10 mouse cellular contexts compared by ENCODE assay signal in genomic region chr8:77367091-77367490, GRCm38 (mm10).
A peak's percentile ranks its signal among the peaks of the same experiment; 100 is the strongest.
DNase-seq lines count a peak whose midpoint lies in the region; ATAC-seq and TF ChIP-seq lines count a peak whose summit lies in the region.
"Had no signal": no experiment of that assay in that cellular context is flagged by ENCODE, and none has a peak within 500 bp of the region (broad histone marks: within the 10 kb centered on the region; RNA-seq: fewer than 3 reads in every experiment).

No protein-coding gene starts in this region.

- WGBS in liver, embryonic 14.5 days (ENCODE audit: insufficient replicate concordance) = 52% methylated on average over 3 of the region's 3 CpGs
- WGBS in liver, embryonic 12.5 days (ENCODE audit: insufficient replicate concordance) = 46% methylated on average over 3 of the region's 3 CpGs
- WGBS in stomach, embryonic 14.5 days = 54% methylated on average over 3 of the region's 3 CpGs

- H3K4me3 ChIP-seq in liver, embryonic 14.5 days (ENCODE audit: insufficient read depth in 1 of 2, low read depth in 2 of 2, low read length in 2 of 2) = no peak overlapping the region
- H3K4me3 ChIP-seq in liver, embryonic 12.5 days = no peak overlapping the region
- H3K4me3 ChIP-seq in stomach, embryonic 14.5 days (ENCODE audit: low read depth, low read length) = no peak overlapping the region
- H3K4me3 ChIP-seq: embryonic facial prominence, embryonic 12.5 days; liver, embryonic 13.5 days had no signal

- no peak for TF ChIP-seq EP300 in liver, embryonic 14.5 days (IDR thresholded peaks at IDR 0.05; ENCODE audit: low read depth)

- no peaks in the 10 kb centered on the region for H3K4me1 ChIP-seq in liver, embryonic 14.5 days (replicated peaks; ENCODE audit: control insufficient read depth in 2 of 2, insufficient read depth in 2 of 2, low read length in 1 of 2)
- H3K4me1 ChIP-seq in liver, embryonic 12.5 days = no peaks in the 10 kb centered on the region
- 0 out of 2 replicates have a peak, but pooled peaks cover 5% of the 10 kb centered on the region for H3K4me1 ChIP-seq in stomach, embryonic 14.5 days (ENCODE audit: control insufficient read depth, insufficient read depth, low read length)
- H3K4me1 ChIP-seq: liver, embryonic 13.5 days had no signal

- peak; percentile 31 to 45 for DNase-seq in cerebellum, postnatal 10 days
- no peak for DNase-seq in cerebellum, postnatal 4 days (ENCODE audit: low spot score in 2 of 2)
- DNase-seq in liver, embryonic 14.5 days (ENCODE audit: low read depth in 3 of 3, low spot score in 3 of 3) = no peak
- peak; percentile 23 for DNase-seq in induced T-regulatory cell, adult 2 months (ENCODE audit: low read depth)
- DNase-seq in right cerebral cortex, postnatal 4 days = no peak
- DNase-seq in gastrocnemius, adult 8-10 months (ENCODE audit: low spot score in 2 of 2) = no peak
- DNase-seq: liver, embryonic 13.5 days had no signal

- no peaks in the 10 kb centered on the region for H3K9me3 ChIP-seq in liver, embryonic 14.5 days (ENCODE audit: control insufficient read depth, low read length)
- no peaks in the 10 kb centered on the region for H3K9me3 ChIP-seq in liver, embryonic 12.5 days (replicated peaks)
- no peaks in the 10 kb centered on the region for H3K9me3 ChIP-seq in stomach, embryonic 14.5 days (ENCODE audit: control insufficient read depth, low read depth, low read length)
- H3K9me3 ChIP-seq: embryonic facial prominence, embryonic 12.5 days; liver, embryonic 13.5 days had no signal

- no peak overlapping the region for H3K27ac ChIP-seq in liver, embryonic 14.5 days
- no peak overlapping the region for H3K27ac ChIP-seq in liver, embryonic 12.5 days
- H3K27ac ChIP-seq in stomach, embryonic 14.5 days (ENCODE audit: low read length) = no peak overlapping the region
- H3K27ac ChIP-seq: embryonic facial prominence, embryonic 12.5 days; liver, embryonic 13.5 days had no signal

- H3K27me3 ChIP-seq in liver, embryonic 14.5 days (ENCODE audit: control insufficient read depth, insufficient read depth, low read length) = no peaks in the 10 kb centered on the region
- no peaks in the 10 kb centered on the region for H3K27me3 ChIP-seq in liver, embryonic 12.5 days (replicated peaks)
- no peaks in the 10 kb centered on the region for H3K27me3 ChIP-seq in stomach, embryonic 14.5 days (ENCODE audit: control insufficient read depth, insufficient read depth, low read length)
- H3K27me3 ChIP-seq: embryonic facial prominence, embryonic 12.5 days; liver, embryonic 13.5 days had no signal

- no peaks in the 10 kb centered on the region for H3K36me3 ChIP-seq in liver, embryonic 14.5 days (replicated peaks; ENCODE audit: control insufficient read depth, insufficient read depth, low read depth)
- H3K36me3 ChIP-seq in liver, embryonic 12.5 days = peaks cover 17% of the 10 kb centered on the region
- peaks cover 19% of the 10 kb centered on the region for H3K36me3 ChIP-seq in stomach, embryonic 14.5 days (ENCODE audit: control insufficient read depth, insufficient read depth, low read length)
- H3K36me3 ChIP-seq: embryonic facial prominence, embryonic 12.5 days; liver, embryonic 13.5 days had no signal

- no peak for ATAC-seq in liver, embryonic 14.5 days (ENCODE audit: insufficient read depth)
- no peak for ATAC-seq in liver, embryonic 12.5 days
- ATAC-seq in stomach, embryonic 14.5 days (ENCODE audit: insufficient number of reproducible peaks, insufficient read depth, low FRiP score, low read depth) = 0 out of 2 replicates have a peak, but pooled peaks have one; percentile 18

- no peak overlapping the region for H3K9ac ChIP-seq in liver, embryonic 14.5 days (replicated peaks)
- H3K9ac ChIP-seq in liver, embryonic 12.5 days = no peak overlapping the region
- H3K9ac ChIP-seq in stomach, embryonic 14.5 days (replicated peaks; ENCODE audit: low read depth, low read length) = no peak overlapping the region
- H3K9ac ChIP-seq: embryonic facial prominence, embryonic 12.5 days; liver, embryonic 13.5 days had no signal

- peak; percentile 33; the same call in 1 of the 2 replicates for TF ChIP-seq CTCF in liver, embryonic 14.5 days (IDR thresholded peaks at IDR 0.05; ENCODE audit: low read depth)

- H3K4me2 ChIP-seq in liver, embryonic 14.5 days (ENCODE audit: low read depth) = no peak overlapping the region
- no peak overlapping the region for H3K4me2 ChIP-seq in liver, embryonic 12.5 days
- no peak overlapping the region for H3K4me2 ChIP-seq in stomach, embryonic 14.5 days (replicated peaks; ENCODE audit: low read depth, low read length)
- H3K4me2 ChIP-seq: embryonic facial prominence, embryonic 12.5 days; liver, embryonic 13.5 days had no signal

Comparison
In these comparisons a context has a peak if more than half of its experiments do, and no peak if none do; other contexts are left out.
1. DNase-seq: peak in cerebellum, postnatal 10 days (2 of 2) and induced T-regulatory cell, adult 2 months (single experiment); none in cerebellum, postnatal 4 days (0 of 2), liver, embryonic 14.5 days (0 of 3), right cerebral cortex, postnatal 4 days (single experiment) and gastrocnemius, adult 8-10 months (0 of 2).